Mouse (Mus musculus) E14TG2a.4 (cell line): ENCODE measurements around the gene Ccdc110.

Experiments
- H3K27me3 ChIP-seq: 2 replicates; pipeline ENCODE4 v1.6.1; 2014; ENCODE audit warnings: low read length, control low read depth; ENCODE audit not compliant: insufficient read depth
- H3K36me3 ChIP-seq: 2 replicates; pipeline ENCODE4 v1.6.1; 2014; ENCODE audit warnings: low read length, control low read depth; ENCODE audit not compliant: insufficient read depth
- H3K4me1 ChIP-seq: replicated peaks from 2 replicates; pipeline ENCODE4 v1.6.1; 2014; ENCODE audit warnings: low read depth, low read length, control low read depth
- H3K4me3 ChIP-seq: replicated peaks from 2 replicates; pipeline ENCODE4 v1.5.1; 2014; ENCODE audit warnings: mild to moderate bottlenecking, low read length
- H3K9me3 ChIP-seq: 2 replicates; pipeline ENCODE4 v1.6.1; 2014; ENCODE audit warnings: low read length, control low read depth
- CTCF ChIP-seq: conservative IDR thresholded peaks from 2 replicates; pipeline ENCODE4 v1.5.1; 2014; ENCODE audit warnings: low read length
- NANOG ChIP-seq: IDR thresholded peaks from 2 replicates; pipeline ENCODE4 v1.6.1; 2014; ENCODE audit warnings: borderline replicate concordance, low read length, mixed read lengths
- POU5F1 ChIP-seq: IDR thresholded peaks from 2 replicates; pipeline ENCODE4 v1.6.1; 2014; ENCODE audit warnings: low read length, borderline replicate concordance

The Ccdc110 gene

DNA sequence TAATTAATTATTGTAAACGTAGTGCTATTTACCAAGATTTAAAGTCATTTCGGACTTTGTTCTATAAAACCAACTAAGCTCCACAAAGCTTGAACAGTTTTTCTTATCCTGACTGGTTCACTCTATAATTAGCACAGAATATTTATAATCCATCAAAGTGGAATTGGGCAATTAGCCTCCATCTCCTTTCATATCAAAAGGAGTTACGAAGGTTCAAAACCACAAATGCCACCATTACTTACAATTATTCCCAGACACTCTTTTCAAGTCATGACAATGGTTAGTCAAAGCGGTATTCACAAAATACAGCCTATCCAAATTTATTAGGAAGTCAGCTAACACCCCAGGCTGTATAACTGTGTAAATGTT lies 28.2 kb upstream of the Ccdc110 start:
- Histone ChIP-seq H3K4me1 (no peaks in the 10 kb centered on the region), H3K27me3 (peaks cover 6% of the 10 kb centered on the region; the same call in 1 of the 2 replicates), H3K36me3 (no peaks in the 10 kb centered on the region), H3K9me3 (no peaks in the 10 kb centered on the region), H3K4me3 (no peak overlapping the region)
- TF ChIP-seq NANOG = no peak
- no peak for TF ChIP-seq POU5F1
- TF ChIP-seq CTCF = no peak

- Histone ChIP-seq H3K4me1 (peaks cover 17% of the 10 kb centered on the region), H3K27me3 (peaks cover 21% of the 10 kb centered on the region), H3K9me3 (no peaks in the 10 kb centered on the region), H3K36me3 (no peaks in the 10 kb centered on the region), H3K4me3 (no peak overlapping the region)
- no peak for TF ChIP-seq NANOG
- no peak for TF ChIP-seq POU5F1
- no peak for TF ChIP-seq CTCF
Observed at GRCm38 (mm10) chr8:45913707-45914106, 20.7 kb upstream of the Ccdc110 start.

GRCm38 (mm10) chr8:45916496-45916895 lies 17.9 kb upstream of the Ccdc110 start:
- Histone ChIP-seq H3K4me3 (0 out of 2 replicates have a peak overlapping the region, but pooled peaks have one; percentile 37), H3K27me3 (peaks cover 32% of the 10 kb centered on the region), H3K4me1 (peaks cover 34% of the 10 kb centered on the region), H3K36me3 (no peaks in the 10 kb centered on the region), H3K9me3 (no peaks in the 10 kb centered on the region)
- TF ChIP-seq POU5F1 (no peak), CTCF (no peak), NANOG (no peak)

DNA sequence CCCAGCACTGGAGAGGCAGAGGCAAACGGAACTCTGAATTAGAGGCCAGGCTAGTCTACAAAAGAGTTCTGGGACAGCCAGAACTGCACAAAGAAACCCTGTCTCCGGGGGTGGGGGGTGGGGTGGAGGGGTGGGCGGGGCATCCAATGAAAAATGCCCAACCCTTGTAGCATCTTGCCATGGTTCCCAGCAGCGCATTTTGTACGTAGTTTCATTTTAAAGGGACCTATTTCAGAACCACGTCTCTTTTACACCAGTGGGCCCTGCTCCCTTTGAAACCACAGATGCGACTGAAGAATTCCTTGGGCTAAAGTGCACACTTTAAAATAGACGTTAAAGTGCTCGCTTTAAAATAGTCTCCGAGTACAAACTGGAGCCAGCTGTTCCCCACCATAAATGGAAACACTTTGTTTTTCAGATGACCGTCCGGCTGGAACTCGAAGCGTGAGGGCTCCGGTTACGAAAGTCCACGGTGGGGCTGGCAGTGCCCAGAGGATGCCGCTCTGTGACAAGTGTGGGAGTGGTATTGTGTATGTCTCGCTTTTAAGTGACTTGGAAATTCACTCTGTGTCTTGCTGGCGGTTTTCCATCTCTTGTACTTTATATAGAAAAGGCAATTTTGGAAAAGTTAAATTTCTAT lies 17.3 kb upstream of the Ccdc110 start:
- Histone ChIP-seq H3K9me3 (no peaks in the 10 kb centered on the region), H3K27me3 (peaks cover 32% of the 10 kb centered on the region), H3K36me3 (no peaks in the 10 kb centered on the region), H3K4me3 (0 out of 2 replicates have a peak overlapping the region, but pooled peaks have one; percentile 37), H3K4me1 (peaks cover 34% of the 10 kb centered on the region)
- no peak for TF ChIP-seq CTCF
- no peak for TF ChIP-seq NANOG
- TF ChIP-seq POU5F1 = no peak

DNA sequence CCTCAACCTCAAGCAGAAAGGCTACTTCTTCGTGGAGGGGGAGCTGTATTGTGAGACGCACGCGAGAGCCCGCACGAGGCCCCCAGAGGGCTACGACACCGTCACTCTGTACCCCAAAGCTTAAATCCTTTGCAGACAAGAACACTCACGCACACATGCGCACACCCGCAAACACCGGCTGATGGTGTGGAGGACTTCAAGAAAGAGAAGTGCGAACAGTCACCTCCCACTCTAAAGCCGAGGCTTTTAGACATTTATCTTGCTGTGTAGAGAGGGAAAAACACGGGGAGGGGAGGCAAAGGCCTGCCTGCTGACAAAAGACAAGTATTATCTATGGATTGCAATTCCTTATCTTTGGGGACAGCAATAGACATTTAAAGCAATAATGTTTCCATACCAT lies 15.5 kb upstream of the Ccdc110 start:
- Histone ChIP-seq H3K27me3 (peaks cover 32% of the 10 kb centered on the region), H3K36me3 (no peaks in the 10 kb centered on the region), H3K4me1 (peaks cover 34% of the 10 kb centered on the region), H3K9me3 (no peaks in the 10 kb centered on the region), H3K4me3 (peak overlapping the region; percentile 48)
- TF ChIP-seq CTCF = no peak
- no peak for TF ChIP-seq POU5F1
- no peak for TF ChIP-seq NANOG

DNA sequence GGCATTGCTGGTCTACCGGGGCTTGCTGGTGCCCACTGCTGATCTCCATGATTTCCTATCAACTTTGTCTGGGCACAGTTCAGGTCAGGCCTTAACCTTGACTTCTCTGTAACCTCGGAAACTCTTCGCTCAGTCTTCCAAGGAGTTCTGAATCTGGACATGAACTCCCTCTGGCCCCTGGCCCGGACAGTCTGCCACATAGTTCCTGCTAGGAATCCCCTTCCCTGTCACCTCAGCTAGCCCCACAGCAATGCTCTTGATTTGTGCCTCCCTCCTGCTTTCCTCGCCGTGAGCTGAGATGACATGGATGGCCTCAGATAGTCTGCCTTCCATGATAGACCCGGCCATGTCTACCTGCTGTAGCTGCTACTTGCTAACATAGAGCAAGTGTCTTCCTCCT lies 14.0 kb upstream of the Ccdc110 start:
- TF ChIP-seq POU5F1 = no peak
- TF ChIP-seq CTCF = no peak
- TF ChIP-seq NANOG = no peak
- Histone ChIP-seq H3K27me3 (peaks cover 32% of the 10 kb centered on the region), H3K4me1 (peaks cover 34% of the 10 kb centered on the region), H3K36me3 (no peaks in the 10 kb centered on the region), H3K4me3 (no peak overlapping the region), H3K9me3 (no peaks in the 10 kb centered on the region)

- Histone ChIP-seq H3K4me3 (no peak overlapping the region), H3K4me1 (peaks cover 27% of the 10 kb centered on the region), H3K9me3 (no peaks in the 10 kb centered on the region), H3K27me3 (peaks cover 22% of the 10 kb centered on the region), H3K36me3 (no peaks in the 10 kb centered on the region)
- TF ChIP-seq NANOG (no peak), POU5F1 (no peak), CTCF (no peak)
Observed at GRCm38 (mm10) chr8:45922116-45922515, 12.3 kb upstream of the Ccdc110 start.

GRCm38 (mm10) chr8:45936986-45937385 lies 2.6 kb downstream of the Ccdc110 start:
- Histone ChIP-seq H3K27me3 (no peaks in the 10 kb centered on the region), H3K4me3 (no peak overlapping the region), H3K4me1 (peaks cover 3% of the 10 kb centered on the region; the same call in 1 of the 2 replicates), H3K9me3 (peaks cover 39% of the 10 kb centered on the region), H3K36me3 (no peaks in the 10 kb centered on the region)
- TF ChIP-seq NANOG (no peak), POU5F1 (no peak)

DNA sequence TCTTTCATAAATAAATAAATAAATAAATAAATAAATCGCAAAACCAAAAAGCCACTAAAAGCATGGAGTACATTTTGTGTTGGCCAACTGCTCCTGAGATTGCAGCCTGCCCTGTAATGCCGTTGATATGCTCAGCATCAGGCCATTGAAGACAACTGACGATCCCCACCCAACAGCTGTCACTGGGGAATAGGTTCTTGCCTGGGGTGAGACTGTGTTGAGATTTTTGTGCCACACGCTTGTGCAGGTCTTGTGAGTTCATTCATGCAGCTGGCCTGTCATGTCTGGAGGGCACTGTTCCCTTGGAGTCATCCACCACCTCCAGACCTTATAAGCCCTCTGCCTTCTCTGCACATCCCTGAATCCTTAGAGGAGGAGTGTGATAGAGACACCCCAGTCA lies 11.9 kb downstream of the Ccdc110 start:
- Histone ChIP-seq H3K27me3 (no peaks in the 10 kb centered on the region), H3K36me3 (no peaks in the 10 kb centered on the region), H3K9me3 (peaks cover 10% of the 10 kb centered on the region), H3K4me3 (no peak overlapping the region), H3K4me1 (no peaks in the 10 kb centered on the region)
- no peak for TF ChIP-seq NANOG
- no peak for TF ChIP-seq POU5F1
- TF ChIP-seq CTCF = no peak
